ENCODE assay signal across 12 mouse cellular contexts in genomic region chr4:135833301-135834123, GRCm38 (mm10). TPM values are rescaled to one million over a fixed set of nuclear protein-coding genes. Genes with fewer than 3 reads are reported as not detected.
A peak's percentile ranks its signal among the peaks of the same experiment; 100 is the strongest.
DNase-seq lines count a peak whose midpoint lies in the region; ATAC-seq and TF ChIP-seq lines count a peak whose summit lies in the region.
"Had no signal": no experiment of that assay in that cellular context is flagged by ENCODE, and none has a peak within 500 bp of the region (broad histone marks: within the 10 kb centered on the region; RNA-seq: fewer than 3 reads in every experiment).

No protein-coding gene starts in this region.

- peak; percentile 55 for ATAC-seq in forebrain, embryonic 15.5 days (replicated peaks)
- ATAC-seq in midbrain, embryonic 16.5 days, result peak; percentile 82
- no peak for ATAC-seq in activated CD4-positive, CD25-positive, alpha-beta regulatory T cell, adult 4 months
- ATAC-seq: Patski had no signal

- intact Hi-C loops in heart, adult 2 months (cut with DNase I), result no loop called here

- no peaks in the 10 kb centered on the region for H3K79me2 ChIP-seq in heart, adult 2 months (replicated peaks; ENCODE audit: control insufficient read depth, insufficient read depth, low read length)

- no peaks in the 10 kb centered on the region for H3K36me3 ChIP-seq in heart, embryonic 10.5 days
- H3K36me3 ChIP-seq in heart, adult 2 months (ENCODE audit: control insufficient read depth, insufficient read depth, low read length), result peaks cover 3% of the 10 kb centered on the region; the same call in 1 of the 2 replicates
- H3K36me3 ChIP-seq in forebrain, embryonic 15.5 days, result no peaks in the 10 kb centered on the region
- no peaks in the 10 kb centered on the region for H3K36me3 ChIP-seq in midbrain, embryonic 16.5 days (ENCODE audit: control insufficient read depth, insufficient read depth, low read length)
- H3K36me3 ChIP-seq: limb, embryonic 15.5 days had no signal

- no peak for TF ChIP-seq EP300 in heart, adult 2 months (IDR thresholded peaks at IDR 0.05; ENCODE audit: insufficient read depth, low read depth, low read length)

- TF ChIP-seq POLR2A in heart, adult 2 months (IDR thresholded peaks at IDR 0.05; ENCODE audit: insufficient read depth, low read depth, low read length), result no peak

- no peak overlapping the region for H3K4me3 ChIP-seq in heart, embryonic 10.5 days
- H3K4me3 ChIP-seq in heart, adult 2 months, result no peak overlapping the region
- no peak overlapping the region for H3K4me3 ChIP-seq in forebrain, embryonic 15.5 days
- H3K4me3 ChIP-seq in midbrain, embryonic 16.5 days (ENCODE audit: low read depth, low read length), result no peak overlapping the region
- H3K4me3 ChIP-seq: limb, embryonic 15.5 days had no signal

- no peak for TF ChIP-seq CTCF in heart, adult 2 months (IDR thresholded peaks at IDR 0.05)

- peaks cover 23% of the 10 kb centered on the region for H3K4me1 ChIP-seq in heart, embryonic 10.5 days
- peaks cover 10% of the 10 kb centered on the region for H3K4me1 ChIP-seq in heart, adult 2 months (ENCODE audit: control insufficient read depth, insufficient read depth, low read length)
- peaks cover 27% of the 10 kb centered on the region for H3K4me1 ChIP-seq in forebrain, embryonic 15.5 days
- peaks cover 23% of the 10 kb centered on the region for H3K4me1 ChIP-seq in midbrain, embryonic 16.5 days (ENCODE audit: control insufficient read depth, insufficient read depth, low read length)

- H3K9ac ChIP-seq in heart, adult 2 months (ENCODE audit: low read depth, low read length), result no peak overlapping the region
- peak overlapping the region; percentile 20; the same call in 1 of the 2 replicates for H3K9ac ChIP-seq in forebrain, embryonic 15.5 days (replicated peaks)
- H3K9ac ChIP-seq in midbrain, embryonic 16.5 days (ENCODE audit: low read depth, low read length), result peak overlapping the region; percentile 40; the same call in 1 of the 2 replicates
- H3K9ac ChIP-seq: limb, embryonic 15.5 days had no signal

- H3K27me3 ChIP-seq in heart, embryonic 10.5 days (ENCODE audit: insufficient read depth, poor library complexity, severe bottlenecking), result no peaks in the 10 kb centered on the region
- H3K27me3 ChIP-seq in heart, adult 2 months (ENCODE audit: control insufficient read depth, insufficient read depth, low read length), result no peaks in the 10 kb centered on the region
- H3K27me3 ChIP-seq in forebrain, embryonic 15.5 days, result no peaks in the 10 kb centered on the region
- no peaks in the 10 kb centered on the region for H3K27me3 ChIP-seq in midbrain, embryonic 16.5 days (ENCODE audit: control insufficient read depth, insufficient read depth, low read depth, low read length)
- H3K27me3 ChIP-seq: limb, embryonic 15.5 days; Patski had no signal

- no peaks in the 10 kb centered on the region for H3K9me3 ChIP-seq in heart, embryonic 10.5 days
- no peaks in the 10 kb centered on the region for H3K9me3 ChIP-seq in forebrain, embryonic 15.5 days
- no peaks in the 10 kb centered on the region for H3K9me3 ChIP-seq in midbrain, embryonic 16.5 days (replicated peaks; ENCODE audit: control insufficient read depth, low read length, poor library complexity, severe bottlenecking)
- H3K9me3 ChIP-seq: limb, embryonic 15.5 days had no signal

- no peak overlapping the region for H3K4me2 ChIP-seq in forebrain, embryonic 15.5 days (replicated peaks)
- peak overlapping the region; percentile 7; the same call in 1 of the 2 replicates for H3K4me2 ChIP-seq in midbrain, embryonic 16.5 days (ENCODE audit: low read length)
- H3K4me2 ChIP-seq: limb, embryonic 15.5 days had no signal

- 0 out of 2 replicates have a peak overlapping the region, but pooled peaks have one; percentile 37 for H3K27ac ChIP-seq in heart, embryonic 10.5 days
- no peak overlapping the region for H3K27ac ChIP-seq in heart, adult 2 months
- H3K27ac ChIP-seq in forebrain, embryonic 15.5 days (replicated peaks), result peak overlapping the region; percentile 65
- H3K27ac ChIP-seq in midbrain, embryonic 16.5 days (ENCODE audit: low read length), result peak overlapping the region; percentile 87
- H3K27ac ChIP-seq: limb, embryonic 15.5 days had no signal

- WGBS in heart, embryonic 10.5 days, result 72% methylated on average over 12 of the region's 12 CpGs
- WGBS in heart, adult 2 months, result 86% methylated on average over 12 of the region's 12 CpGs
- 39% methylated on average over 12 of the region's 12 CpGs for WGBS in forebrain, embryonic 15.5 days
- 31% methylated on average over 12 of the region's 12 CpGs for WGBS in midbrain, embryonic 16.5 days

- no peak for DNase-seq in heart, embryonic 10.5 days (ENCODE audit: low spot score)
- DNase-seq in heart, adult 2 months, result no peak
- DNase-seq in brain, adult 2 months (ENCODE audit: low read depth, low spot score), result peak; percentile 70
- DNase-seq in adipocyte (ENCODE audit: low spot score), result no peak
- no peak for DNase-seq in heart, adult 18-20 months
- DNase-seq: B cell, adult 2 months; kidney, adult 11 months had no signal

RNA-seq across cellular contexts. Expression of gene Srsf10, which starts 22.0 kb away (rescaled TPM):
- polyA plus RNA-seq in heart, embryonic 10.5 days (2016; fragmentation: Nextera tagmentation; extraction: Ambion mirVana), result 188 and 227 TPM in 2 replicates
- 10 to 100 TPM; 45.3 to 49.1 TPM for total RNA-seq in heart, adult 2 months (2021)
- 28.8 and 37.7 TPM in 2 replicates for polyA plus RNA-seq in heart, adult 2 months (2012; rRNA removed)
- polyA plus RNA-seq in forebrain, embryonic 15.5 days (2015; fragmentation: Nextera tagmentation; extraction: Ambion mirVana), result 257 and 272 TPM in 2 replicates
- 190 and 211 TPM in 2 replicates for polyA plus RNA-seq in midbrain, embryonic 16.5 days (2015; fragmentation: Nextera tagmentation; extraction: Ambion mirVana)
- 100 to 1,000 TPM; 172 to 181 TPM for polyA plus RNA-seq in activated CD4-positive, CD25-positive, alpha-beta regulatory T cell, adult 4 months (2017; shearing (Covaris generic))
- total RNA-seq in heart, adult 18-20 months (2021), result 10 to 100 TPM; 40.6 to 50.5 TPM

RNA-seq across cellular contexts. Expression of gene Pnrc2, which starts 40.1 kb away (rescaled TPM):
- polyA plus RNA-seq in heart, embryonic 10.5 days (2016; fragmentation: Nextera tagmentation; extraction: Ambion mirVana), result 121 and 150 TPM in 2 replicates
- 10 to 100 TPM; 58.8 to 81.2 TPM for total RNA-seq in heart, adult 2 months (2021)
- polyA plus RNA-seq in heart, adult 2 months (2012; rRNA removed), result 14.9 and 35.4 TPM in 2 replicates
- 131 and 134 TPM in 2 replicates for polyA plus RNA-seq in forebrain, embryonic 15.5 days (2015; fragmentation: Nextera tagmentation; extraction: Ambion mirVana)
- 94.2 and 97.5 TPM in 2 replicates for polyA plus RNA-seq in midbrain, embryonic 16.5 days (2015; fragmentation: Nextera tagmentation; extraction: Ambion mirVana)
- 100 to 1,000 TPM; 216 to 230 TPM for polyA plus RNA-seq in activated CD4-positive, CD25-positive, alpha-beta regulatory T cell, adult 4 months (2017; shearing (Covaris generic))
- total RNA-seq in heart, adult 18-20 months (2021), result 10 to 100 TPM; 62.7 to 68.0 TPM
